Mouse (Mus musculus) thymus, adult 2 months (tissue): ENCODE results near the gene Zfp503.

Source experiments
- CTCF ChIP-seq: fragments of 200-500 bp; IDR thresholded peaks from 2 replicates; pipeline ENCODE4 v1.5.1; 2012; ENCODE audit warnings: mild to moderate bottlenecking, control low read depth, low read length, moderate library complexity, borderline replicate concordance; ENCODE audit not compliant: control insufficient read depth, poor library complexity, insufficient read depth; ENCODE audit errors: extremely low read depth
- POLR2A ChIP-seq: fragments of 200-500 bp; IDR thresholded peaks from 2 replicates; pipeline ENCODE4 v1.6.1; 2012; ENCODE audit warnings: mild to moderate bottlenecking, low read length, control low read depth, moderate library complexity; ENCODE audit not compliant: control insufficient read depth, poor library complexity, insufficient read depth; ENCODE audit errors: extremely low read depth

- TF ChIP-seq POLR2A (no peak), CTCF (peak; percentile 79; the same call in 1 of the 2 replicates)
These were observed 7.9 kb downstream of the Zfp503 start for GRCm38 (mm10) chr14:21981462-21981861.
